Mouse (Mus musculus) hindbrain, embryonic 15.5 days (tissue): ENCODE results near the gene Abcg2. TPM values are rescaled to one million over a fixed set of nuclear protein-coding genes. Genes with fewer than 3 reads are reported as not detected.

Experiments used
- ATAC-seq: fragments of 200-750 bp; cut with Nextera tagmentation; 2 replicates; pipeline ENCODE4 v1.8.0; 2017; ENCODE audit warnings: low read depth, moderate number of reproducible peaks, moderate TSS enrichment; ENCODE audit not compliant: low FRiP score
- H3K27ac ChIP-seq: fragments of 300-500 bp; sonication (generic); replicated peaks from 2 replicates; pipeline ENCODE4 v1.5.1; 2015; ENCODE audit warnings: mild to moderate bottlenecking, inconsistent platforms
- H3K27me3 ChIP-seq: fragments of 300-500 bp; sonication (generic); 2 replicates; pipeline ENCODE4 v1.6.1; 2015; ENCODE audit warnings: control low read depth, inconsistent platforms
- H3K36me3 ChIP-seq: fragments of 300-500 bp; sonication (generic); 2 replicates; pipeline ENCODE4 v1.6.1; 2015; ENCODE audit warnings: control low read depth, inconsistent platforms
- H3K4me1 ChIP-seq: fragments of 300-500 bp; sonication (generic); replicated peaks from 2 replicates; pipeline ENCODE4 v1.6.1; 2015; ENCODE audit warnings: control low read depth, inconsistent platforms
- H3K4me2 ChIP-seq: fragments of 300-500 bp; sonication (generic); 2 replicates; pipeline ENCODE4 v1.6.1; 2015; ENCODE audit warnings: moderate library complexity, mild to moderate bottlenecking, inconsistent platforms
- H3K4me3 ChIP-seq: fragments of 300-500 bp; sonication (generic); 2 replicates; pipeline ENCODE4 v1.5.1; 2015; ENCODE audit warnings: mild to moderate bottlenecking, inconsistent platforms
- H3K9ac ChIP-seq: fragments of 300-500 bp; sonication (generic); 2 replicates; pipeline ENCODE4 v1.6.1; 2015; ENCODE audit warnings: inconsistent platforms
- H3K9me3 ChIP-seq: fragments of 300-500 bp; sonication (generic); 2 replicates; pipeline ENCODE4 v1.6.1; 2016; ENCODE audit warnings: control low read depth, inconsistent platforms
- WGBS: fragments of 180-500 bp; shearing (Covaris S2); methylation state at CpG from one replicate; pipeline ENCODE4 v1.1.7; 2015; 5-methylcytosine and 5-hydroxymethylcytosine counted together
- polyA plus RNA-seq: library from polyadenylated mRNA; unstranded; fragments of >200 nt; fragmentation: Nextera tagmentation; extraction: Ambion mirVana; gene quantifications from 2 replicates; pipeline ENCODE4 v1.2.1, GENCODE M21; 2015

Abcg2 gene
- polyA plus RNA-seq, 1 experiment from 2014 or later: 39.6 TPM

GRCm38 (mm10) chr6:58694765-58695164, 110.4 kb downstream of the Abcg2 start:
- H3K36me3 ChIP-seq: no peaks in the 10 kb centered on the region
- H3K27ac ChIP-seq: no peak overlapping the region
- no peaks in the 10 kb centered on the region for H3K9me3 ChIP-seq
- no peaks in the 10 kb centered on the region for H3K27me3 ChIP-seq
- WGBS: 90% methylated on average over 1 of the region's 1 CpGs
- no peak overlapping the region for H3K4me2 ChIP-seq
- no peak overlapping the region for H3K9ac ChIP-seq
- H3K4me1 ChIP-seq: no peaks in the 10 kb centered on the region
- no peak for ATAC-seq
- no peak overlapping the region for H3K4me3 ChIP-seq

GRCm38 (mm10) chr6:58710369-58710768, 126.0 kb downstream of the Abcg2 start:
- Histone ChIP-seq H3K4me3 (no peak overlapping the region), H3K9me3 (no peaks in the 10 kb centered on the region), H3K27me3 (no peaks in the 10 kb centered on the region), H3K4me2 (no peak overlapping the region), H3K27ac (no peak overlapping the region), H3K36me3 (no peaks in the 10 kb centered on the region), H3K4me1 (no peaks in the 10 kb centered on the region), H3K9ac (no peak overlapping the region)
- no peak for ATAC-seq
- 80% methylated on average over 1 of the region's 1 CpGs for WGBS

- no peak overlapping the region for H3K9ac ChIP-seq
- no peak overlapping the region for H3K27ac ChIP-seq
- no peaks in the 10 kb centered on the region for H3K27me3 ChIP-seq
- no peaks in the 10 kb centered on the region for H3K4me1 ChIP-seq
- H3K4me2 ChIP-seq: no peak overlapping the region
- 85% methylated on average over 2 of the region's 2 CpGs for WGBS
- ATAC-seq: no peak
- no peaks in the 10 kb centered on the region for H3K36me3 ChIP-seq
- no peak overlapping the region for H3K4me3 ChIP-seq
- H3K9me3 ChIP-seq: no peaks in the 10 kb centered on the region
Measured at GRCm38 (mm10) chr6:58711909-58712308, 127.6 kb downstream of the Abcg2 start.

GRCm38 (mm10) chr6:58733851-58734250, 149.5 kb downstream of the Abcg2 start:
- H3K4me1 ChIP-seq: no peaks in the 10 kb centered on the region
- H3K36me3 ChIP-seq: no peaks in the 10 kb centered on the region
- no peak for ATAC-seq
- H3K9ac ChIP-seq: no peak overlapping the region
- H3K4me3 ChIP-seq: no peak overlapping the region
- no peaks in the 10 kb centered on the region for H3K27me3 ChIP-seq
- 93% methylated on average over 2 of the region's 2 CpGs for WGBS
- H3K4me2 ChIP-seq: no peak overlapping the region
- no peaks in the 10 kb centered on the region for H3K9me3 ChIP-seq
- H3K27ac ChIP-seq: no peak overlapping the region

GRCm38 (mm10) chr6:58735090-58735489, 150.8 kb downstream of the Abcg2 start:
- Histone ChIP-seq H3K9me3 (no peaks in the 10 kb centered on the region), H3K9ac (no peak overlapping the region), H3K4me2 (no peak overlapping the region), H3K4me1 (no peaks in the 10 kb centered on the region), H3K27me3 (no peaks in the 10 kb centered on the region), H3K27ac (no peak overlapping the region), H3K4me3 (no peak overlapping the region), H3K36me3 (no peaks in the 10 kb centered on the region)
- ATAC-seq: no peak
- WGBS: 71% methylated on average over 1 of the region's 1 CpGs

Other genes with a start within 250 kb of the Abcg2 start
- gene Vmn1r30, start 141.1 kb upstream of the Abcg2 start, polyA plus RNA-seq: not detected in 2 replicates
- not detected in 2 replicates for gene Vmn1r31, start 109.2 kb upstream of the Abcg2 start, polyA plus RNA-seq
- 36.5 and 37.5 TPM in 2 replicates for gene Herc3, start 246.9 kb downstream of the Abcg2 start, polyA plus RNA-seq